Mouse (Mus musculus) midbrain, embryonic 13.5 days (tissue): ENCODE measurements at regions not wholly inside any gene's neighbourhood (a gene's known extent, or its start where the extent isn't known, plus 50 kb on each side); places are given as distances from the start of the nearest gene placed in this dataset.

Experiments
- ATAC-seq: fragments of 200-750 bp; cut with Nextera tagmentation; 2 replicates; pipeline ENCODE4 v1.8.0; 2017; ENCODE audit warnings: mild to moderate bottlenecking, moderate TSS enrichment, moderate library complexity
- H3K27ac ChIP-seq: fragments of 300-500 bp; sonication (generic); 2 replicates; pipeline ENCODE4 v1.5.1; 2015; ENCODE audit warnings: inconsistent platforms, mild to moderate bottlenecking, moderate library complexity
- H3K27me3 ChIP-seq: fragments of 300-500 bp; sonication (generic); 2 replicates; pipeline ENCODE4 v1.6.1; 2015; ENCODE audit warnings: mild to moderate bottlenecking, inconsistent platforms
- H3K36me3 ChIP-seq: fragments of 300-500 bp; sonication (generic); 2 replicates; pipeline ENCODE4 v1.6.1; 2015; ENCODE audit warnings: mild to moderate bottlenecking, inconsistent platforms
- H3K4me1 ChIP-seq: fragments of 300-500 bp; sonication (generic); replicated peaks from 2 replicates; pipeline ENCODE4 v1.6.1; 2015; ENCODE audit warnings: inconsistent platforms
- H3K4me2 ChIP-seq: fragments of 300-500 bp; sonication (generic); replicated peaks from 2 replicates; pipeline ENCODE4 v1.6.1; 2015; ENCODE audit warnings: moderate library complexity, mild to moderate bottlenecking, inconsistent platforms
- H3K4me3 ChIP-seq: fragments of 300-500 bp; sonication (generic); replicated peaks from 2 replicates; pipeline ENCODE4 v1.5.1; 2015; ENCODE audit warnings: mild to moderate bottlenecking, inconsistent platforms
- H3K9ac ChIP-seq: fragments of 300-500 bp; sonication (generic); replicated peaks from 2 replicates; pipeline ENCODE4 v1.6.1; 2015; ENCODE audit warnings: mild to moderate bottlenecking, inconsistent platforms
- H3K9me3 ChIP-seq: fragments of 300-500 bp; sonication (generic); 2 replicates; pipeline ENCODE4 v1.6.1; 2016; ENCODE audit warnings: mild to moderate bottlenecking, inconsistent platforms
- WGBS: fragments of 180-500 bp; shearing (Covaris S2); methylation state at CpG from one replicate; pipeline ENCODE4 v1.1.7; 2015; 5-methylcytosine and 5-hydroxymethylcytosine counted together

- Histone ChIP-seq H3K36me3 (no peaks in the 10 kb centered on the region), H3K9ac (no peak overlapping the region), H3K4me1 (no peaks in the 10 kb centered on the region), H3K27ac (no peak overlapping the region), H3K4me3 (no peak overlapping the region), H3K4me2 (no peak overlapping the region), H3K9me3 (no peaks in the 10 kb centered on the region), H3K27me3 (no peaks in the 10 kb centered on the region)
- ATAC-seq: no peak
- 89% methylated on average over 3 of the region's 3 CpGs for WGBS
Measured at GRCm38 (mm10) chr10:54993641-54994040, 917.2 kb upstream of the Man1a start.

GRCm38 (mm10) chr10:54955900-54956299 is 879.5 kb upstream of the Man1a start:
- 0 out of 2 replicates have a peak, but pooled peaks have one; percentile 20 for ATAC-seq
- no peak overlapping the region for H3K4me3 ChIP-seq
- no peak overlapping the region for H3K9ac ChIP-seq

GRCm38 (mm10) chr10:54941195-54942062 is 865.0 kb upstream of the Man1a start:
- H3K27ac ChIP-seq: no peak overlapping the region
- no peak overlapping the region for H3K9ac ChIP-seq
- H3K4me1 ChIP-seq: peaks cover 3% of the 10 kb centered on the region; the same call in 1 of the 2 replicates
- no peaks in the 10 kb centered on the region for H3K36me3 ChIP-seq
- WGBS: 88% methylated on average over 3 of the region's 3 CpGs
- ATAC-seq: no peak
- H3K4me2 ChIP-seq: no peak overlapping the region
- H3K27me3 ChIP-seq: no peaks in the 10 kb centered on the region
- H3K9me3 ChIP-seq: no peaks in the 10 kb centered on the region
- H3K4me3 ChIP-seq: no peak overlapping the region

More at GRCm38 (mm10) chr10:54955900-54956299, 879.5 kb upstream of the Man1a start:
- 93% methylated on average over 11 of the region's 11 CpGs for WGBS
- Histone ChIP-seq H3K27ac (no peak overlapping the region), H3K36me3 (no peaks in the 10 kb centered on the region), H3K4me2 (no peak overlapping the region), H3K9me3 (no peaks in the 10 kb centered on the region), H3K4me1 (no peaks in the 10 kb centered on the region), H3K27me3 (no peaks in the 10 kb centered on the region)

GRCm38 (mm10) chr10:54939514-54939913 is 863.1 kb upstream of the Man1a start:
- ATAC-seq: peak; percentile 73
- no peak overlapping the region for H3K4me3 ChIP-seq
- WGBS: 32% methylated on average over 2 of the region's 2 CpGs
- peaks cover 3% of the 10 kb centered on the region; the same call in 1 of the 2 replicates for H3K4me1 ChIP-seq
- no peak overlapping the region for H3K27ac ChIP-seq
- H3K4me2 ChIP-seq: no peak overlapping the region
- H3K9me3 ChIP-seq: no peaks in the 10 kb centered on the region
- no peak overlapping the region for H3K9ac ChIP-seq
- no peaks in the 10 kb centered on the region for H3K27me3 ChIP-seq
- no peaks in the 10 kb centered on the region for H3K36me3 ChIP-seq
